Mouse (Mus musculus) ovary, postnatal 36 days (tissue): Measurements from ENCODE around the gene Nkx3-2.

Experiments
- DNase-seq: peaks from one replicate; pipeline ENCODE4 v3.0.0; 2022; ENCODE audit warnings: low spot score, mixed read lengths

Gene Nkx3-2

DNA sequence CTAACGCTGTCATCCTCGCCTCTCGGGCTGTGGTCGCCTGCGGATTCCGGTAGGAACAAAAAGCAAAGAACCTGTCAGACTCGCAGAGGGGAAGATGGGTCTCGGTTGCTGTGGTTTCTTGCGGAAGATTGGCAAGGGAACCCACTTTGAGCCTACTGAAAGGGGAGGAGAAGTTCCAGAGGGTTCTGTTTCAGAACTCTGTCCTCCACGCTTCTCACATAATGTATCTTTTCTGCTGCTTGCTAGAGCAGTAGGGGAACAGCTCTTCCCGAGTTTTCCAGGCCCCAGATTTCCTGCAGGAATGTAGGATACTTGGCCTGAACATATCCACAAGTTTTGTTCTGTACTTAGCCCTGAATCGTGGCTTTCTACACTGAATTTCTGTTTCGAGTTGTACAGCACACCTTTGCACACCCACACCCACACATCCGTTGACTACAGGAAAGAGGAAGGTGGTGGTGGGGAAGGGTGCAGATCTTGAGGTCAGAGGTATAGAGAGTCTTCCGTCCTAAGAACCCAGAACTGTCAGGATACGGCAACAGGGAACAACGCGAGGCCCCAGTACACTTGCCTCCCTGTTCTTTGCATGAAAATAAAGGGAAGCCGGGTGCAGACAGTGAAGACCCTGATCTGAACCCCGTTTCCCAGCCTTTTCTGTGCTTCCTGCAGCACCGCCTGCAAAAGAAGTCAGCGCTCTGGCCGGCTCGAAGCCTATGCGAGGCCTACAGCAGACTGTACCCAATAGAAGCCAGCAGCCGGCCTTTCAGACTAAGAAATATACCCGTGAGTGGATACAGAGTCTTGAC, 2.0 kb downstream of the Nkx3-2 start:
- DNase-seq, result no peak

DNA sequence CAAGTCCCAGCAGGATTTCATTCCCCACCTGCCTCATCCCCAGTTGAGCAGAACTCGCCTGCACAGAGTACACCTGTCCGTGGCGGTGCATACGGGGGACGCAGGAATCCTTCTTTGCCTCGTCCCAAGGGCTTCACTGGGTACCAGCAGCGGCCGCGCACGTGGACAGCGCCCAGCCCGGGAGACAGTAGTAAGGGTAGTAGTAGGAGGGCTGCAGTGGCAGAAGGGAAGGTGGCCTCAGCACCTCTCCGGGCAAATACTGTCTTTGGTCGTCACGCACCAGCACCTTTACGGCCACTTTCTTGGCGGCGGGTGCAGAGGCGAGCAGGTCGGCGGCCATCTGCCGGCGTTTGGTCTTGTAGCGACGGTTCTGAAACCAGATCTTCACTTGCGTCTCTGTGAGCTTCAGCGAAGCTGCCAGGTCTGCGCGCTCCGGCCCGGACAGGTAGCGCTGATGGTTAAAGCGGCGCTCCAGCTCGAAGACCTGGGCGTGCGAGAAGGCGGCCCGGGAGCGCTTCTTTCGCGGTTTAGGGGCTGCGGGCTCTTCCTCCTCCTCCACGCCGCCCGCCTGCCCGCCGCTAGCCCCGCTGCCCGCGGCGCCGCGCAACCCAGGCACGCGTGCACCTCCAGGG, 2.7 kb downstream of the Nkx3-2 start:
- DNase-seq, result no peak

DNA sequence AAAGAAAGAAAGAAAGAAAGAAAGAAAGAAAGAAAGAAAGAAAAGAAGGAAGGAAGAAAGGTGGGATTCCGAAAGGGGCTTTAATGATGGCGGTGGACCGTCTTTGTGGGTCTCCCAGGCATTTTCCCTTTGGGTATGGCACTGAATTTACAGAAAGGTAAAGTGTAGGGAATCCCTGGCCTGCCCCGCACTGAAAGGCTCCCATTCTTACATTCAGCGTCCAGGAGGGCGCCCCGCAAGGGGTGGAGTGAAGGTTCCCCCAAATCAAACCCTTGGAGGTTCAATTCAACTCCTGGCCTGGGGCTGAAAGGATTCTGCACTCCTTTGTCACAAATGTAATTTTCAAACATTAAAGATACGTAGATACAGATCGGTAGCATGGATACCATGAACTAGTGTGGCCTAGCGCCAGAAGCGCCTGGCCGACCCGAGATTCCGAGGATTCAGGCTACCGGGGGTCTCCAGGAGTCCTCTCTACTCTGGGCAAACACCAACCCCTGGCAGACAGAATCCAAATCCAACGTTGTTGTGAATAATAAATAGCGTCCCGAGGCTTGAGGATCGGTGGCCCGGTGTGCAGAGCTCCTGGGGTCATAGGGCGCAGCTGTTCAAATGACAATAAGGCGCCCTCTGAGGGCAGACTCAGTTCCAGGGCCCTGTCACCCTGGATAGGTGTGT, 3.3 kb downstream of the Nkx3-2 start:
- no peak for DNase-seq

- DNase-seq, result no peak
Observed at GRCm38 (mm10) chr5:41760071-41760470, 4.2 kb downstream of the Nkx3-2 start.

DNA sequence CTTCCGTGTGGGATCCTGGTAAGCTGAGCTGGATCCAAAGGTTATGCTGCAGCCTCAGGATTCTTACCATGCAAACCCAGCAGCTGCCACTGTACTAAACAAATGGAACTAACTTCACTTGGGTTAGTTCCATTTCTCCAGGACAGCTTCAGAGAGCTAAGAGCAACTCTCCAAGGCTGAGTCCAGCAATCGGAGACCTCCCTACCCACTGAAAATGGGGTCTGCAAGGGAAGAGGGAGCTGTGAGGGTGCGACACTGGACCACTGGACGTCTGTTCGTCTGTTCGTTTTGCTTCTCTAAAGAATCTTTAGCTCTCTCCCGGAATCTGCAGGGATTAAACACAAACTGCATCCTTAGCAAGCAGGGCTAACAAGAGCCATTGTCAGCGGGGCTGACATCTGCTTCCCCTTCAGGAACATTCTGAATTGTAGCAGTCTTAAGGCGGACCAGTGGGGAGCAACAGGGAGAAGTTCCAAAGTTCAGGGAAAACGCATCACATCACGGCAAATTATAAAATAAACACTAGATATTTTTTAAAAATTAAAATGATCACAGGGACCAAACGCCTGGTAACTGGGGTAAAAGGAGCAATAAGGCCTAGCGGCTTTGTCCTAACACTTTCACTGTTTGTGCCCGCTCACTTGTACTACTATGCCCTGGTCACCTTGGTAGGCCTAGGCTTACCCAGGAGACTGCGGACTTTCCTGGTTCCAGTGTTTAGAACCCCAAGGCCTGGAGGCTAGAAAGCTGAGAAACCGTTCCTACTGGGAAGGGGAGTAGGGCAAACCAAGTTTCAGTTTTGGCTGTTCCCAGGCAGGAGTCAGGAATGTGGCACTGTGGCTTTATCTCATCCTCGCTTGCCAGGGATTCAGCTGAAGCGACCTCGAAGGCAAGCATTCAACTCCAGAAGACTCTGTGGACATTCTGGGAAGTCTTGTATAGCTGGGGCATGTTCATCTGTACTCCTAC, 5.3 kb downstream of the Nkx3-2 start:
- no peak for DNase-seq

DNA sequence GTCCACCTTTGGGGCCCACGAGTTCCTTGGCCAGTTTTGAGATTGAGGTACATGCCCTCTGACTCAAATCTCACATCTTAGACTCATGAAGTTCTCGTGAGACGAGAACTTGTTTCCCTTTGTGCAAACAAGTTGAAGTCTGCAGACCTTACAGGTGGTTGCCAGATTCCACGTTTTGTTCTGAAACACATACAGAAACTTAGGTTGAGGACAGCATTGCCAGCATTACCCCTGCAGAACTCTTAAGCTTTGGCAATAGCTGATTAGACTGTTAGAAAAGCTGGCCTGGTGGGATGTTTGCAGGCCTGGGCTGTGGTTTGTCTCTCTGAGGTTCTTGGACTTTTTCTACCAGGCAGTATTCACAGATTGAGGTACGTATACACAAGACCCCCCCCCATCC, 7.0 kb downstream of the Nkx3-2 start:
- DNase-seq, result no peak

GRCm38 (mm10) chr5:41756396-41756795, 7.9 kb downstream of the Nkx3-2 start:
- no peak for DNase-seq

- DNase-seq, result no peak
Observed at GRCm38 (mm10) chr5:41755373-41755960, 8.8 kb downstream of the Nkx3-2 start.

DNA sequence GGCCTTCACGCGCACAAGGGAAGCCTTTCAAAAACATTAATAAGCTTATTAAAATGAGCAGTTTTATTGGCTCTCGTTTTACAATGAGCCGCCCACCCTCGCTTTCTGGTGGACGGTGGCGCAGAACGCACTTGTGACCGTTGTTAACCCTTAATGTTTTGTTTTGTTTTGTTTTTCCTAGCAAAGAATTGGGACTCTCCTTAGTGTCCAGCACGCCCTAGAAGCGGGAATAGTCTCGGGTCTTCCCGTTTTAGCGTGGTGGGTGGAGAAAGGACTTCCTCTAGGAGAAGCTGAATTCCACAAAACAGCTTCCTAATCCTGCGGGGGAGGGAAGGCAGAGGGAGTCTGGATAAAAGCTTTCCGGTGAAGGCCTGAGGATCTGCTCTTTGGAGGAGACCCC, 9.5 kb downstream of the Nkx3-2 start:
- no peak for DNase-seq

DNA sequence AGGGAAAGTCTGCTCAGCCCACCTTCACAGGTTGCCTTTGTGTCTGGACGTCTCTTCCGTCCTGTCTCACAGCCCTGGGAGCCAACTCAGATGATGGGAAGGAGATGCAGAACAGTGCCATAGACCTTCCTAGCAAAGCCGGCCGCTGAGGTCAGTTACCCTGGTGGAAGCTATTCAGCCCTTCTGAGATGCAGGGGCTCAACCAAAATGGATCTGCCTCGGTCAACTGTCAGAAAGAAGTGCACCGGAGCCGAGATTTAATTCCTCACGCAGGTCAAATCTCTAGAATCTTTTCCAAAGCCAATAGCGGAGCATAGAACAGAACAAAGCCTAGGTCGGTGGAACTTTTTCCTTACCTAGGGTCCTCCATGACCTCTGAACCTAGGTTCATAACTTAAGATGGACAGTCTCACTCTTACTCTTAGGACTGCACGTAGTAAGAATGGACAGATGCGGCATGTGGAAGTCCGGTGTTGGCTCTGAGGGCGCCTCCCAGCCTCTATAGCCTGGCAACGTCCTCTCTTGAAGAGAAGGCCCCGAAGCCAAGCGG, 10.0 kb downstream of the Nkx3-2 start:
- DNase-seq, result no peak

GRCm38 (mm10) chr5:41752721-41753120, 11.6 kb downstream of the Nkx3-2 start:
- no peak for DNase-seq

GRCm38 (mm10) chr5:41744898-41745780, 19.2 kb downstream of the Nkx3-2 start:
- no peak for DNase-seq

- no peak for DNase-seq
Observed at GRCm38 (mm10) chr5:41744234-41744633, 20.1 kb downstream of the Nkx3-2 start.

DNA sequence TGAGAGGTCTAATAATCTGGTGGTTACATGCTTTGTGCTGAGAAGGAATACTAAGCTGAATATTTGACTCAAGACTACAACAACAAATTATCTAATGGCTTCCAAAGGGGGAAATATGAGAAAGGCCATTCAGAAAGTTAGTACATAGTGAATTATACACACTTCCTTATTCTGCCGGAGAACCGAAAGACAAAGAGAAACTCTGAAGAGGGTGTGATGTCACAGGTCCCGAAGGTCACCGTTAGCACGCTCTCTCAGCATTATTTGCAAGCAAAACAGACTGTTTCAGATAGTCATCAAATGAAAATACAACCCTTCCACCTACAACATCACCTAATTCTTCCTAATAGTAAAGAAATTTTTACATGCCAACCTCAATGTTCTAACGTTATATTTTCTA, 25.5 kb downstream of the Nkx3-2 start:
- no peak for DNase-seq

GRCm38 (mm10) chr5:41737039-41737438, 27.3 kb downstream of the Nkx3-2 start:
- no peak for DNase-seq

- no peak for DNase-seq
Observed at GRCm38 (mm10) chr5:41727017-41727416, 37.3 kb downstream of the Nkx3-2 start.

GRCm38 (mm10) chr5:41725573-41725972, 38.7 kb downstream of the Nkx3-2 start:
- DNase-seq, result no peak
